Mouse (Mus musculus): ENCODE measurements around the gene Cd300ld2. TPM values are rescaled to one million over a fixed set of nuclear protein-coding genes. Genes with fewer than 3 reads are reported as not detected.

Cd300ld2 gene
- polyA plus RNA-seq (2012; rRNA removed): 0.10 TPM in 1 of 2 replicates, not detected in the other

DNA sequence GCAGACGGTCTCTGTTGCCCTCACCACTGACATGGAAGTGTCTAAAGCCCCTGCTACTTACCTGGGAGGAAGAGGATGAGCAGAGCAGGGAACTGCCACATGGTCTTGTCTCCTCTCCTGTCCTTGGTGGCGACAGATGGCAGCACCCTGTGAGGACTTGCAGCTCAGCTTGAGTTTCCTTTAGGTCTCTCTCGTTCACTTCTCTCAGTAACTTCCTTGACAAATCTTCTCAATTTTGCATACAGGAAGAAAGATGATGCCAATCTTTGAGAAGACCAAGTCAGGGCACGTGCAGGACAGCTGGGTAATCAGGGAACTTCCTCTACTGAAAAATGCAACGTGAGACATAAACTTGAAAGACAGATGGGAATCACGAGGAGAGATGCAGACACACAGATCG is at the start of gene Cd300ld2:
TSS of gene Cd300ld2 (minus strand) at position 101 of the 400 bp plus-strand sequence.

DNA sequence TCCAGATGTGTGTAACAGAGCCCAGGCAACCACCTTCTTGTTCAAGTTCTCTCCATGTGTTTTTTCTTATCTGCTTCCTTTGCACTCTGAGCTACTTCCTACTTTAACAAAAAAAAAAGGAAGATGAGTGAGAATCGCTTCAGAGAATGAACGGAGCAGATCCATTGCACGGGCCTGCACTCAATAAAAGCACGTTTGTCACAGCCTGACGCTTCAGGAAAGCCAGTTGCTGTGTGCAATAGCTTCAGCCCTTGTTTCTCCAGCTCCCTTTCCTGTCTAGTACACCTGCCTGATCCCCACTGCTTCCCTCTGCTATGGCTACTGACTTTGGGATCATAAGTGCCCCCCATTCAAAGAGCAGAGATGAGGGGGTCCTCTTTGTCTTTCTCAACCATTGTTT is 46.1 kb upstream of the Cd300ld2 start, which contains the start of gene Cd300e:
TSS of gene Cd300e (minus strand) at position 101 of the 400 bp plus-strand sequence.

GRCm38 (mm10) chr11:115048259-115048658 is 32.3 kb upstream of the Cd300ld2 start, which contains the start of gene Cd300ld3:
Gene Cd300ld3, minus strand, starts transcription at chr11:115048409.

GRCm38 (mm10) chr11:115037669-115038068 is 21.7 kb upstream of the Cd300ld2 start, which contains the start of gene Cd300ld5:
Gene Cd300ld5, minus strand, starts transcription at chr11:115037769.

GRCm38 (mm10) chr11:115026912-115027311 is 10.9 kb upstream of the Cd300ld2 start, which contains the start of gene Cd300ld4:
Gene Cd300ld4, minus strand, starts transcription at chr11:115027012.

DNA sequence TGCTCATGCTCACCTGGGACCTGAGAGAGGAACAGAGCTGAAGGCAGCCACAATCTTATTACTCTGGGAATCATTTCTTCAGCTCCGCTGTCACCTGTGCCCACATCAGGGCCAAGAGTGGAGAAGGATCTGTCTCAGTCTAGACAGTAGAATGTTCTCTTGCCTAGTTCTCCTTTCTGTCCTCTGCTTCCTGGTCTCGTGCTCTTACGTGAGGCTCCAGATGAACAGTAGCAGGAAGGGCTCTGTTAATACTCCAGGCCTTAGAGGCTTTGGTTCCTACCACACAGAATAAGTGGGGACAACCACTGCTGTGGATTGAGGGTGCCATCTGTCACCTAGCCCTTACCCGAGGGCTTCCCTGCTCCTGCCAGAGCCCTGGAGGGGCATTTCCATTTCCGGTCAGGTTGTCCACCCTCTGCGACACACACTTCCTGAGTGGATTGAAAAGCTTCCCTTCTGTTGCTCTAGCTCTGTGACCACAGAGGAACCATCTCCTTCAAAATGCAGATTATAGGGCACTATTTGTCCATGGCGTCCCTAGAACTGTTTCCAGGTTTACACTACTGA is 14.4 kb downstream of the Cd300ld2 start, which contains the start of gene Cd300c2:
TSS of gene Cd300c2 (minus strand) at position 407 of the 567 bp plus-strand sequence.

DNA sequence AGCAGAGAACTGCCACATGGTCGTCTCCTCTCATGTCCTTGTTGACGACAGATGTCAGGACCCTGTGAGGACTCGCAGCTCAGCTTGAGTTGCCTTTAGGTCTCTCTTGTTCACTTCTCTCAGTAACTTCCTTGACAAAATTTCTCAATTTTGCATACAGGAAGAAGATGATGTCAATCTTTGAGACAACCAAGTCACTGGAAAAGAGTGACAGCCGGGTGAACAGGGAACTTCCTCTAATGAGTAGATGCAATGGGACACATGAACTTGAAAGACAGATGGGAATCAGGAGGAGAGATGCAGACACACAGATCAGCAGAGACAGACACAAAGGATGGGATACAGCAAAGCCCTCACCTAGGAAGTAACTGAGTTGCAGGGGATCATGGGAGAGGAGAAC is 26.2 kb downstream of the Cd300ld2 start, which contains the start of gene Cd300ld:
TSS of gene Cd300ld (minus strand) at position 130 of the 400 bp plus-strand sequence.

DNA sequence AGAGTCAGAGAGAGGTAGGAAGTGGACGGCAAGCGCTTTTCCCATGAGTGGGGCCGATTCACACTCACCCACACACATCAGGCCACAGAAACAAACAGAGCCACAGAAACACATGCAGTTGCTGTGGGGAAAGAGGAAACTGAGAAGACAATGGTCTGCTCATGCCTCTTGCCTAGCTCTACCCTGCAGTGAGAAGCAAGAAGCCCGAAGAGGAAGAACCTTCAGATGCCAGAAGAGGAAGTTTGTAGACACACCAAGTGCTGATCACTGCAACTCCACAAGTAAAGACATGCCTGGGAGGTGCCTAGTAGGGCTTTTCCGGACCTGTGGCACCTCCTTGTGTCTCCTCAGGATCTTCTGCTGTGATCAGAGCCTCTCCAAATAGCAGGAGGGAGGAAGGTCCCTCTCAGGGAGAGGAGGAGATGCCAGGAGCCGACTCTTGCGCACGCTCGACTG is 47.2 kb downstream of the Cd300ld2 start, which contains the start of gene Cd300c:
TSS of gene Cd300c (minus strand) at position 406 of the 456 bp plus-strand sequence.

Other genes starting within 250 kb of the Cd300ld2 start
- 0.06 and 0.14 TPM in 2 replicates for gene Btbd17, start 220.2 kb downstream of the Cd300ld2 start, polyA plus RNA-seq (2012; rRNA removed)
- not detected in 2 replicates for gene Gpr142, start 217.3 kb downstream of the Cd300ld2 start, polyA plus RNA-seq (2012; rRNA removed)
- 10.7 and 12.3 TPM in 2 replicates for gene Gprc5c, start 165.0 kb downstream of the Cd300ld2 start, polyA plus RNA-seq (2012; rRNA removed)
- 3.2 and 3.8 TPM in 2 replicates for gene Cd300a, start 126.2 kb downstream of the Cd300ld2 start, polyA plus RNA-seq (2012; rRNA removed)
- 2.8 and 3.0 TPM in 2 replicates for gene Cd300lb, start 81.8 kb downstream of the Cd300ld2 start, polyA plus RNA-seq (2012; rRNA removed)
- gene Cd300c, start 47.0 kb downstream of the Cd300ld2 start, polyA plus RNA-seq (2012; rRNA removed): 0.32 and 0.46 TPM in 2 replicates
- 2.3 and 3.2 TPM in 2 replicates for gene Cd300ld, start 26.3 kb downstream of the Cd300ld2 start, polyA plus RNA-seq (2012; rRNA removed)
- gene Cd300c2, start 14.3 kb downstream of the Cd300ld2 start, polyA plus RNA-seq (2012; rRNA removed): 14.0 and 14.4 TPM in 2 replicates
- gene Cd300ld4, start 10.8 kb upstream of the Cd300ld2 start, polyA plus RNA-seq (2012; rRNA removed): 0.19 and 0.23 TPM in 2 replicates
- 0.29 and 0.49 TPM in 2 replicates for gene Cd300ld5, start 21.6 kb upstream of the Cd300ld2 start, polyA plus RNA-seq (2012; rRNA removed)
- 1.1 and 1.3 TPM in 2 replicates for gene Cd300ld3, start 32.2 kb upstream of the Cd300ld2 start, polyA plus RNA-seq (2012; rRNA removed)
- gene Cd300e, start 46.0 kb upstream of the Cd300ld2 start, polyA plus RNA-seq (2012; rRNA removed): 1.1 and 1.2 TPM in 2 replicates
- gene Rab37, start 75.2 kb upstream of the Cd300ld2 start, polyA plus RNA-seq (2012; rRNA removed): 2.2 and 2.3 TPM in 2 replicates
- 13.1 and 17.7 TPM in 2 replicates for gene Cd300lf, start 117.8 kb upstream of the Cd300ld2 start, polyA plus RNA-seq (2012; rRNA removed)
- 53.4 and 55.4 TPM in 2 replicates for gene Slc9a3r1, start 147.1 kb upstream of the Cd300ld2 start, polyA plus RNA-seq (2012; rRNA removed)
- gene Tmem104, start 171.3 kb upstream of the Cd300ld2 start, polyA plus RNA-seq (2012; rRNA removed): 1.8 and 2.1 TPM in 2 replicates
- gene Nat9, start 171.7 kb upstream of the Cd300ld2 start, polyA plus RNA-seq (2012; rRNA removed): 12.4 and 14.7 TPM in 2 replicates